Mouse (Mus musculus): Measurements from ENCODE around the gene Rap1gds1. TPM values are rescaled to one million over a fixed set of nuclear protein-coding genes. Genes with fewer than 3 reads are reported as not detected.

Rap1gds1 gene
- 38.2 and 39.8 TPM in 2 replicates for polyA plus RNA-seq (2012; ENCODE audit: insufficient read depth, insufficient read length, missing spikeins)

DNA sequence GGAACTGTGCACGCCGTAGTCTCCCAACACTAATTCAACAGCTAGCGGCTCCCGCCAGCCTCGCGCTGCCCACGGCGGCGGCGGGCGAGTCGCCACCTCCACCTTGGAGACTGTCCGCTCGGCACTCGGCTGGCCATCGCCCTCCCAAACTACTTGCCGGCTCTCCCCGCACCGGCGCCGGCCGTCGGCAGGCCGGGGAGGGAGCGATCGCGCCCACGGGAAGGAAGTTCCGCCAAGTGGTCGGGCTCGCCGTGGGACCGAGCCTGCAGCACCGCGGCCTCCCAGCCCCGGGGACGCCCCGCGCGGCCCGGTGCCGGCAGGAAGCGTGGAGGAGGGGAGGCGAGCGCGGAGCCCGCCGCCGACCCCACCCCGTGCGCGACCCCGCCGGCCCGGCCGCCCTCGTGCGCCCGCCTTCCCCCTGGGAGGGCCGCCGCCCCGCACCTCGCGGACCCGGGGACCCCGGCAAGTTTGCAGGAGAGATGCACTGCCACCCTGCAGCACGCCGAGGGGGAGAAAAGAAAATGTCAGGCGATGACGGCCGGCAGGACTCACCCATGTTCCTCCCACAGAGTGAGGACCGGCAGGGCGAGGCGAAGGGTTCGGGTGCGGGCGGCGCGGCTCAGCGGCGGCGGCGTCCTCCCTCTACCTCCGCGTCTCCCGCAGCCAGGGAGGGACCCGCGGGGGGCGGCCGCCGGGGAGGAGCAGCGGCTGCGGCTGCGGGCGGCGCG, at the start of gene Rap1gds1:
Gene Rap1gds1 (minus strand): TSS at position 718 of the 728 bp plus-strand sequence.
- Histone ChIP-seq H3K27ac (replicated peaks; ENCODE audit: low read depth, low read length) (peak within 1 kb of the TSS; percentile 87), H3K4me3 (ENCODE audit: insufficient read depth, low read depth, low read length) (peak within 1 kb of the TSS; percentile 98), H3K4me1 (ENCODE audit: control insufficient read depth, insufficient read depth, insufficient read length, low read length) (no peaks in the 10 kb centered on the region)

GRCm38 (mm10) chr3:139118446-139118845, 43.4 kb upstream of the Rap1gds1 start:
- Histone ChIP-seq H3K4me1 (ENCODE audit: control insufficient read depth, insufficient read depth, insufficient read length, low read length) (no peaks in the 10 kb centered on the region; the same call in 1 of the 2 replicates), H3K4me3 (ENCODE audit: insufficient read depth, low read depth, low read length) (no peak overlapping the region), H3K27ac (replicated peaks; ENCODE audit: low read depth, low read length) (no peak overlapping the region)

DNA sequence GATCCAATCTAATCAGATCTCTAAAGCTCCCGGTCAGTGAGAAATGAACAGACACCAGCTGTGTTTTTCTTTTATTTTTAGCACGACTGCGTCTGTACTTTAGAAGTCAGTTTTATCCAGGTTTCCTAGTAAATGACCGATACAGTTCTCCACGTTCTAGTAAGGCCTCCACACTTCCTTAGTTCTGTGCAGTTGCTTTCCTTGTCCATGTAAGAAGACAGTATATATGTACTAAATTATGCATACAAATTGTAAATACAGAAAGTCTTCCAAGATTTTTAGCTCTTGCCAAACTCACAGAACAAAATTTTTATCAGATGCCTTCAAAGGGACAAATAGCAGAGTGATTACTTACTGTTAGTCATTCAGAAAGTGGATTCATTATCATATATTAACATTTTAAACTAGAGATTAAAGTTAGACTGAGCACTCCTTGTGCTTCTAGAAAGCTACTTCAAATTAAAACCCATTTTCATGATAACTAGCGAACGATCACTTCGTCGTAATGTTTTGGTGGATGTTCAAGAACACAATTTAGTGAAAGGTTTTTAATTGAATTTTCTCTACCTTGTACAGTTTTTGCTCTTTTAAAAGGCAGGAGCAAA, 41.8 kb upstream of the Rap1gds1 start:
- Histone ChIP-seq H3K4me1 (ENCODE audit: control insufficient read depth, insufficient read depth, insufficient read length, low read length) (no peaks in the 10 kb centered on the region), H3K27ac (replicated peaks; ENCODE audit: low read depth, low read length) (no peak overlapping the region), H3K4me3 (ENCODE audit: insufficient read depth, low read depth, low read length) (no peak overlapping the region)

DNA sequence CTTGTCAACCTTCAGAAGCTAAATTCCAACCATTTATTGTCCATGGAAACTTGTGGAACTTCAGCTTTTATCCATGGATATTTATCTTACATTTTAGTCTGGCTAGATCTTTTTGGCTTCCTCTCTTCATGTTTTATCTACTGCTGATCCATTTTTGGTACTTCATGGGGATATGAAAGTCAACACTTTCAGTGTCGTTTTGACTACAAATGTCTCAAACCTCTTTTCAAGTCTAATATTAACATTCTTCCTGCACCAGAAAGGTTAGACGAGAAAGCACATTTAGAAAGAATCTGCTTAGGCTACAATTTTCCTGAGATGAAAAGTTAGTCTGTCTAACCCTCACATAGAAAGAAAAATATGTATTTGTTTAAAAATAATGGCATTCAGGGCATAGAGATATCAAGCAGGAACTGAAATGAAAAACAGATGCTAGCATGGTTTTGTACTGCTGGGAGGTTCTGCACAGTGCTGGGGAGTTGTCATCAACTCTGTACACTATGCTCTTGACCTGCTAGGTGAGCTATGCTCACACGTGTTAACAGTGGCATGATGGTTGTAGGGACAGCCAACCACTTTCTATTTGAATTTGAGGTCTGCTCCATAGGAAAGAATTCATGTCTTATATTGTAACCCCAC, 37.5 kb upstream of the Rap1gds1 start:
- H3K27ac ChIP-seq (replicated peaks; ENCODE audit: low read depth, low read length): no peak overlapping the region
- H3K4me1 ChIP-seq (ENCODE audit: control insufficient read depth, insufficient read depth, insufficient read length, low read length): no peaks in the 10 kb centered on the region
- H3K4me3 ChIP-seq (ENCODE audit: insufficient read depth, low read depth, low read length): no peak overlapping the region

GRCm38 (mm10) chr3:139111877-139112276, 36.9 kb upstream of the Rap1gds1 start:
- H3K4me1 ChIP-seq (ENCODE audit: control insufficient read depth, insufficient read depth, insufficient read length, low read length): no peaks in the 10 kb centered on the region
- H3K27ac ChIP-seq (replicated peaks; ENCODE audit: low read depth, low read length): no peak overlapping the region
- no peak overlapping the region for H3K4me3 ChIP-seq (ENCODE audit: insufficient read depth, low read depth, low read length)

DNA sequence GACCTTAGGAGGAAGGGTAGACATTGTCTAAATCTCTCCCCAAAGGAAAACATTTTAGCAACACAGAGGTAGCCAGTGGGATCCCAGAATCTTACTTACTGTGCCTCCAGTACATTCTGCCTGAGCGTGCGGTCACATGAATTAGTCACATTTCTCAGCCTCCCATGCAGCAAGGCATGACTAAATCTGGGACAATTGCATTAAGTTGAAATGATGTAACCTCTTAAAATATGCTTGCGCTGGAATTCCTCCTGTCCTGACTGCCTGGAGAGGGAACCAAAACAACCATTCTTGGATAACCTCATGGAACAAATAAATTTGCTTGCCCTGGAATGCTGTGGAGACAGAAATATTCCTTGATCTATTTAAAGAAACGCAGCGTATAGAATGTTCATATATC, 33.2 kb upstream of the Rap1gds1 start:
- Histone ChIP-seq H3K4me1 (ENCODE audit: control insufficient read depth, insufficient read depth, insufficient read length, low read length) (no peaks in the 10 kb centered on the region), H3K27ac (replicated peaks; ENCODE audit: low read depth, low read length) (no peak overlapping the region), H3K4me3 (ENCODE audit: insufficient read depth, low read depth, low read length) (no peak overlapping the region)

DNA sequence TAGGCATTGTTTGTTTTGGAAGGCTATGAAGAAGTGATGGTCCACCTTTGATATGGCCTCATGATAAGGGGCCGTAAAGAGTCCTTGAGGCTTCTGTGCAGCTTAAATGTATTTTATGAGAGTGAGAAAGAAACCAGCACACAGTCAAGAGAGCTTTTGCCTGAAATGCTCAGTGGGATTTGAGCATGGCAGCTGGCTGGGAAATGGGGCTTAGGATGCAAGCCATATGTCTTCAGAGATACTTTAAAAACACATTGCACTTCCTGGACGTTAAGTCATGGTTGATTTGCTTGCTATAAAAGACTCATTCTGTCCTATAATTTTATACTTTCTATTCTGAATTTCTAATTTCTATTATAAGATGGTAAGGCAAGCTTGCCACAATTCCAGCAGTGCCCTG, 28.9 kb upstream of the Rap1gds1 start:
- no peak overlapping the region for H3K27ac ChIP-seq (replicated peaks; ENCODE audit: low read depth, low read length)
- no peak overlapping the region for H3K4me3 ChIP-seq (ENCODE audit: insufficient read depth, low read depth, low read length)

DNA sequence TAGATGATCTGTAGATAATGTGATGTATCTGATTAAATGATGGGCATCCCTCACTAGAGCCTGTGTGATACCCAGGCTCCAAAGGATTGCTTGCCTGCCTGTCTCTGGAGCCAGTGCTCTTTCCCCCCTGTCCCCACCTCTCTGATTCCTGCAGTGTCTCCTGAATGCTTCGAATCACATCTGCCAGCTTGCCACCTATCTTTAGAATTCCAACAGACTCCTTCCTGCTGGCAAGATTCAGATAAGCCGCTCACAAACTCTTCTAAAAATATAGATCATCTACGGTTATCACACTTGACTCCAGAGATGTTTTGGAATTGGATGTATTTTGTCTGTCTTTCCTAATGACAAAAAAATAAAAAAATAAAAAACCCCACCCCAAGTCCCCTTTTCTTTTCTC, 28.3 kb upstream of the Rap1gds1 start:
- H3K4me1 ChIP-seq (ENCODE audit: control insufficient read depth, insufficient read depth, insufficient read length, low read length): no peaks in the 10 kb centered on the region
- H3K27ac ChIP-seq (replicated peaks; ENCODE audit: low read depth, low read length): no peak overlapping the region
- H3K4me3 ChIP-seq (ENCODE audit: insufficient read depth, low read depth, low read length): no peak overlapping the region

More for the DNA sequence above, 28.9 kb upstream of the Rap1gds1 start:
- no peaks in the 10 kb centered on the region for H3K4me1 ChIP-seq (ENCODE audit: control insufficient read depth, insufficient read depth, insufficient read length, low read length)

DNA sequence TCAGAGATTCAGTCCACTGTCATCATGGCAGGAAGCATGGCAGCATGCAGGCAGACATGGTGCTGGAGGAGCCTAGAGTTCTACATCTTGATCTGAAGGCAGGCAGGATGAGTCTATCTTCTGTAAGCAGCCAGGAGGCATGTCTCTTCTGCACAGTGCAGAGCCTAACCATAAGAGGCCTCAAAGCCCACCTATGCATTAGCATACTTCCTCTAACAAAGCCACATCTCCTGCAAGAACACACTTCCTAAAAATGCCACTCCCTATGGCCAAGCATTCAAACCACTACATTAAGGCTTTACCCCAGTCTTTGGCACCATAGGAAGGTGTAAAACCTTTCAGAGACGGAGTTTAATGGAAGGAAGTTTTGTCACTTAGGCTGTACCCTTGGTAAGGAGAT, 26.9 kb upstream of the Rap1gds1 start:
- H3K4me1 ChIP-seq (ENCODE audit: control insufficient read depth, insufficient read depth, insufficient read length, low read length): no peaks in the 10 kb centered on the region
- H3K27ac ChIP-seq (replicated peaks; ENCODE audit: low read depth, low read length): no peak overlapping the region
- H3K4me3 ChIP-seq (ENCODE audit: insufficient read depth, low read depth, low read length): no peak overlapping the region

DNA sequence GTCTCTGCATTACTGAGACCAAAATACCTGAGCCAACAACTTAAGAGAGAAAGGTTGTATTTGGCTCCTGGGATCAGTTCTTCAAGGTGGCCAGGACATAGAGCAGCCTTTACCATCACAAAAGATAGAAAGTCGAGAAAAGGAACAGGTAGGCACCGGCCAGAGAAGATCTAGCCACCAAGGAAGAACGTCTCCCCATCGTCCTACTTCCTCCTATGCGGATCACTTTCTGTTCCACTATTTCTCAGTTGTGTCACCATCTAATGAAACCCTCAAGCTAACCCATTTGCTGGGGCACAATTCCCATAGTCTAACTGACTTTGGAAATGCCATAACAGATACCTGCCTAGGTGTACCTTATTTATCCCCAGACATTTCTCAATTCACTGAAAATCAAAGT, 24.3 kb upstream of the Rap1gds1 start:
- no peak overlapping the region for H3K27ac ChIP-seq (replicated peaks; ENCODE audit: low read depth, low read length)
- no peaks in the 10 kb centered on the region for H3K4me1 ChIP-seq (ENCODE audit: control insufficient read depth, insufficient read depth, insufficient read length, low read length)
- no peak overlapping the region for H3K4me3 ChIP-seq (ENCODE audit: insufficient read depth, low read depth, low read length)

DNA sequence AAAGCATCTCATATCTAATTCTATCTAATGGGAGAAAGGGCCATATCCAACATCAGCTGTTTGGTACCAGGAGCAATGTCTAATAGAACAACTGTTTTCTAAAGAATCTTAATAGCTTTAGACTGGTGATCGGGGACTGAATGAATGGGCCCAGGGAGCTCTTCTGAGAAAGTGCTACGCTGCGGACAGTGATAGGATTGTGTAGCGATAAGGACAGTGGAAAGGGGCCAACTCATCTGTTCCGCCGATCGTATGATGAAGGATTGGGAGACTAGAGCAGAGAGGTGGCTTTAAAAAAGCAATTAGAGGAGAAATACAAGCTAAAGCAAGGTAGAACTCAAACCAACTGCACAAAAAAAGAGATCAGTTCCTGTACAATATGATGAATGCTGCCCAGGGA, 20.9 kb upstream of the Rap1gds1 start:
- Histone ChIP-seq H3K27ac (replicated peaks; ENCODE audit: low read depth, low read length) (no peak overlapping the region), H3K4me3 (ENCODE audit: insufficient read depth, low read depth, low read length) (no peak overlapping the region), H3K4me1 (ENCODE audit: control insufficient read depth, insufficient read depth, insufficient read length, low read length) (no peaks in the 10 kb centered on the region)

- H3K4me3 ChIP-seq (ENCODE audit: insufficient read depth, low read depth, low read length): no peak overlapping the region
- H3K27ac ChIP-seq (replicated peaks; ENCODE audit: low read depth, low read length): no peak overlapping the region
- H3K4me1 ChIP-seq (ENCODE audit: control insufficient read depth, insufficient read depth, insufficient read length, low read length): no peaks in the 10 kb centered on the region
These were observed 13.5 kb upstream of the Rap1gds1 start for GRCm38 (mm10) chr3:139088526-139088925.

- Histone ChIP-seq H3K4me1 (ENCODE audit: control insufficient read depth, insufficient read depth, insufficient read length, low read length) (no peaks in the 10 kb centered on the region), H3K4me3 (ENCODE audit: insufficient read depth, low read depth, low read length) (no peak overlapping the region)
These were observed 9.0 kb upstream of the Rap1gds1 start for GRCm38 (mm10) chr3:139083778-139084539.

DNA sequence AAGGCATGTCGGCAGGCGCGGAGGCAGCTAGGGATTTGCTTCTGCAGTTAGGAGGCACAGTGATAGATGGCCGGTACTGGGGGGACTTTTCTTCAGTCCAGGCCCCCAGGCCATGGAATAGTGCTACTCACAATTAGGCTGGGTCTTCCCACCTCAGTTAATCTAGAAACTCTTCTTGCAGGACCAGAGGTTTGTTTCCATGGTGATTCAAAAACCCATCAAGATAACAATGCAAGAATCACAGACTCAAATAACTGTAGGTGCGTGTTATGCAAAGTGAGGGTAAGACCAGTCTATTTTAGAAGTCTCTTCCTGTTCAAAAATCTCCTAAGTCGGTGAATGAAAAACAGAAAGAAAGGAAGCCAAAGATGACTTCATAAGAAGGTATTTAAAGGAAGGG, 4.8 kb upstream of the Rap1gds1 start:
- Histone ChIP-seq H3K4me1 (ENCODE audit: control insufficient read depth, insufficient read depth, insufficient read length, low read length) (no peaks in the 10 kb centered on the region), H3K4me3 (ENCODE audit: insufficient read depth, low read depth, low read length) (no peak overlapping the region), H3K27ac (replicated peaks; ENCODE audit: low read depth, low read length) (no peak overlapping the region)

More at GRCm38 (mm10) chr3:139083778-139084539, 9.0 kb upstream of the Rap1gds1 start:
- H3K27ac ChIP-seq (replicated peaks; ENCODE audit: low read depth, low read length): no peak overlapping the region

DNA sequence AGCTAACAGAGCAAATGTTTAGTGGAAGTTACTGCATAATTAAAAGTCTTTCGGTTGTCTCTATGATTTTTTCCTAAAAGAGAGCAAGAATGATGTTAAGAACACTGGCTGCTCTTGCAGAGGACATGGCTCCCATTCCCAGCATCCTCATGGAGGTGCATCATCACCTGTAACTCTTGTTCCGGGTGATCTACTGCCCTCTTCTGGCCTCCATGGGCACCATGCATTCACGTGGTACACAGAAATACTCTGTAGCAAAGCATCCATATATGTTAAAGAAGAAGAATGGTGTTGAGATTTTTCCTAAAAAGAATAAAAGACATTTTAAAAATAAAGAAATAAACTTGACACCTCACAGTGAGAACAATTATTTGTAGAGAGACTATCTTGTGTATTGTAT, 3.0 kb upstream of the Rap1gds1 start:
- Histone ChIP-seq H3K27ac (replicated peaks; ENCODE audit: low read depth, low read length) (no peak overlapping the region), H3K4me1 (ENCODE audit: control insufficient read depth, insufficient read depth, insufficient read length, low read length) (no peaks in the 10 kb centered on the region), H3K4me3 (ENCODE audit: insufficient read depth, low read depth, low read length) (no peak overlapping the region)

Measured in brown adipose tissue, adult 24 weeks (tissue).